Mouse (Mus musculus): ENCODE results near the gene Kif20b.

Gene Kif20b

DNA sequence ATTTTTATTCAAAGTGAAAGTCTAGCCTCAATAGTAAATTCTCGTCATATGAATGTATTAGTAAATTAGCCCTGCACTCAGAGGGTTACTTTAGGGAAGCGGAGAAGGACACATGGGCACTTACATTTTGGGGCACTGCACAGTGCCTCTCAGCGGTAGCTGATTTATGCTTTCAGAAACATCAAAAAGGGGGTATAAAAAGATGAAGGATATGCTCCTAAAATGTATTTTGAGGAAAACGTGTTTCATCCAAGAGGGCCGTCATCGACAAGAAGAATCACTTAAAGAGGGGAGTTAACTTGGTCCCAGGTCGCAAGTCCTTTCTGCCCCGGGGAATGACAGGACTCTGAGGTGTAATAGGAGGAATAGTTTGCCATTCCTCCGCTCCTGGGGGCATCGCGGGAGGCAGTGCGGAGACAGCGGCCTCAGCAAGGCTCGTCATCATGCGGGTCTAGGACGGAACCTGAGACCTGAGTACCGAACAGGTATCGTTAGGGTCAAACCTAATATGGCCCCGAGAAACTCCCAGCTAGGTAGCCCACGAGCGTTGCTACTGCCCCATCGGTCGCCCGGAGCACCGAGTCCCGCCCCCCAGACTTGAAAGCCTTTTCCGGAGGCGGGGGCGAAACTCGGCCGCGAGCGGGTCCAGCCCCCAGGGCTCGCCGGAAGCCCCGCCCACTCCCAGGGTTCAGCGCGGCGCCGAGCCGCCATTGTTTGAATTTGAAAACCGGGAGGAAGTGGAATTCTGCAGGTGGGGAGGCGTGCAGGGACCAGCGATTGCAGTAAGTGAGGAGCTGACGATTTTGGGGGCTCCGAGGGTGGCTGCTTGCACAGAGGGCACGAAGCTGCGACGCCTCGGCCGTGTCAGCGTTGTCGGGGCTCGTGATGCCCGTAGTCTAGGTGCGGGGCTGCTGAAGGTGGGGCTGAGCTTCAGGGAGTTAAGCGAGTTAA lies at the start of gene Kif20b:
Kif20b (plus strand) TSS at position 710 of the 951 bp plus-strand sequence.
- DNase-seq = peak; percentile 88 to 92

DNA sequence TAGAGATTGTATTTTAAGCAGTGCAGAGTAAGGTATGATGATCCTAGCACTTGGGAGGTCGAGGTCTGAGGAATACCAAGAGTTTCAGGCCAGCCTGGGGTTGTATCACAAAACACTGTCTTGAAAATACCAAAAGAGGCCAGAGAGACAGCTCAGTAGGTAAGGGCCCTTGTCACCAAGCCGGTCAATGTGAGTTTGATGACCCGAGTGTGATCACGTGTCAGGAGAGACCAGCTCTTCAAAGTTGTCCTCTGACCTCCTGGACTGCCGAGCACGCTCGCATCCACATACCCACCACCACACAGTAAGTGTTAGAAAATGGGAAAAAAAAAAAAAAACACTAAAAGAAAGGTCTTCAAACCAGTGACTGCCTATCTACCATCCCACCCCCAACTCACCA lies 45.5 kb upstream of the Kif20b start:
- no peak for DNase-seq

DNA sequence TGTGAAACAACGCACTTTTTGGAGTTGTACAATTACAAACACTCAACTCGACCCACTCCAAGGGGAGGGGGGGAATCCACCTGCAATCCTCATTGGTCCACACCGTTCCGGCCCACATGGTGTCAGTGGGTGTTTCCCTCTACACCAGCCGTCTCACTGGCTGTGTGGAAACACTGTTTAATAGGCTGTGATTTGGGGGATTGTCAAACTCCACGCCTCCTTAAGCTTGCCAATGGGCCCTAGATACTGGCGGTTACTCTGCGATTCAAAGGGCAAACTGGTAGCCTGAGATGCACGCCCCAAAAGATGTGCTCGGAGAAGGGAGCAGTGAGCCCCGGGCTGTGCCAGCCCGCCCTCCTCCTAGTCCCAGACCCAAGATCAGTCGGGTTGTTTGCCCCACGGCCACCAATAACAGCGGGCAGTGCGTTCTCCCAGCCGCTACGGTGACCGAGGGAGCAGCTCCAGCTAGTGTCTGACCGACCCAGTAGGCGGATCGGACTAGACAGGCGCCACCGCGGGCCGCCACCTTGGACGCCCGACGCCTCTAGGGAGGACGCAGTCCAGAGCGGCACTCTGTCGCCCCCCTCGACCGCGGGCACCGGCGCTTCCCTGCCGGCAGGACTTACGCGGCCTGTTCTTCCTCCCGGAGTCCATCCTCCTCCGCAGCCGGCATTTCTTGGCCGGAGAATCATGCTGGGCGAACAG lies 44.1 kb upstream of the Kif20b start:
- DNase-seq = peak; percentile 93 to 96

DNA sequence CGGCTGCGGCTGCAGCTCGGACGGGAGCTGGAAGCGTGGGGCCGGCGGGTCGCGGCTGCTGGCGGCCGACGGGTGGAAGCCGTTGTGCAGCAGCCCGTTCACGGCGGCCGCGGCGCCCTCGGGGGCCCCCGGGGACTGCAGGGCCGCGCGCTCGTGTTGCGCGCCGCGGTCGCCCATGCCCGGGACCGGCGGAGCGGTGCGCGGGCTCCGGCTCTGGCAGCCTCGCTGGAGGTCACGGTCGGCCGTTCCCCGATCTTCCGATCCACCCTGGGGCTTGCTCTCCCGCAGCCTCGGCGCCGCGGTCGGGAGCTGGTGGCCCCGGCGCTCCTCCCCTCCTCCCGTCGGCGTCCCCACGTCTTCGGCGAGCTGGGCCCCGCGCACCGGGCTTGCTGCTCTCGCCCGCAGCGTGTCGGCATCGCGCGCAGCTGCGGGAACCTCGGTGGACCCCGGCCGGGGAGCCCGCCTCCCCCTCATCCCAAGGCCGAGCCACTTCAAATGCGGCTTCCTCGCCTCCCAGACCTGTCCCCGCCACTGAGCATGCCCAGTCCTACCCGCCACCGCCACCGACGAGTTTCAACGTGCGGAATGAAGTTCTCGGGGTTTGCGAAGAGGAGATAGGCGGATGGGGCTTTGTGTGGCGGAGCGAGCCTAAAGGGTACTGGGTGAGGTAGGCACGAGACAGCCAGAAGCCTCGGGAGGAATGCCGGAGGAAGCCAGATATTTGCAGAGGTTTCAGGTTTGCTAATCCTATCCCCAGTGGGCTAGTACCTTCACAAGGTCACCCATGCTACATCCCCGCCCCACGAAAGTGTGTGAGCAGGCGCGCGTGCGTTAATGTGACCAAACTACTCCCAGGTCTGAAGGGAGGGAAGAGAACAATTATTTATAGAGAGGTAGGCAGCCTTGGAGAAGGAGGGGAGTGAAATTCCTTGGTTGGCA lies 43.3 kb upstream of the Kif20b start, which contains the start of gene Pank1:
Pank1 (minus strand) TSS at position 853 of the 939 bp plus-strand sequence.
- DNase-seq = peak; percentile 68 to 71

DNA sequence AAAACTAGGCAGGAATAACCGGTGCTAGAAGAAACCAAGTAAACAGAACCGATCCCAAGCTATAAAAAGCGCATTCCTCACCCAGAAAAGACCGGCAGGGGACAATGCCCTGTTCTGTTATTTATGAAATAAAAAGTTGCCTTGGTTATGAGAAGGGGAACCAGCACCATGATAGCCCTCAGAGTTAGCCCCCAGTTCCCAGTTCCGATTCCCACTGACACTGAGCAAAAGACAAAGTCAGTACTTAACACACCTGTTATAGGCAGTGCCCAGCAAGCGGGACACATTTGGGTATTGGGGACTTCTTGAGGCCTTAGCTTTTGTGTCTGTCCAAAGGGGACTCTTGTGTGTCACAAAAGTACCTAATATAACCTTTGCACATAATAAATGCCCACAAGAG lies 42.5 kb upstream of the Kif20b start:
- no peak for DNase-seq

DNA sequence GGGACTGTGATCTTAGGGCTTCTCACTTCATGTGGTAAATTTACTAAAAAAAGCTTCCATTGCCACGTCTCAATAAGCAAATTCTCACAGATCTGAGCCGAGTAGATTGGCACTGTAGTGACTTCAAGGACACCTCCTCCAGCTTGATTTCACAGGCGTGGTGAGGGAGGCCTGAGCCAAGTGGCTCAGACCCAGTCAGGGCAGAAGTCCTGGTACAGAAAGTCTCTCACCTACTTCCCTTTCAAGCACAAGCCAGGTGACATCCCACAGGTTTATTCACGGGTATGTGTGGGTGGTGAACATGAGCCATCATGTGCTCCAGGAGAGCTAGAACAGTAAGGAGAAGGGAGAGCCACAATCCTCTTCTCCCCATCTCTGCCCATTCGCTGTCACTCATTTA lies 41.0 kb upstream of the Kif20b start:
- DNase-seq = no peak

DNA sequence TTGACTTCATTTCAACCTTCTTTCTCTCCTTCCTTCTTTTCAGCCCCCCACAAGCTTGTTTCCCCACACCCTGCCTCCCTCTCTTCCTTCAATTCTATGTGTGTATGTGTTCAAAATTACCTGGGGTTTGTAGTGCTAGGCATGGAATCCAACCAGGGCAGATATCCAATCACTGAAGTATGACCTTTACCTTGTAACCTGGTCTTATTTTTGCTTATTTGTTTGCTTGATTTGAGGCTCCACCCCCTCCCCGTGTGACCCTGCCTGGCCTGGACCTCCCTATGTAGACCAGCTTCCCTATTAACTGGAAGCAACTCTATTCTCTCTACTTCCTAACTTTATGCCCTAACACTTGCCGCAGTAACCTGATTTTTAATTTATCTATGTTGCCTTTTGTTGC lies 39.7 kb upstream of the Kif20b start:
- no peak for DNase-seq

DNA sequence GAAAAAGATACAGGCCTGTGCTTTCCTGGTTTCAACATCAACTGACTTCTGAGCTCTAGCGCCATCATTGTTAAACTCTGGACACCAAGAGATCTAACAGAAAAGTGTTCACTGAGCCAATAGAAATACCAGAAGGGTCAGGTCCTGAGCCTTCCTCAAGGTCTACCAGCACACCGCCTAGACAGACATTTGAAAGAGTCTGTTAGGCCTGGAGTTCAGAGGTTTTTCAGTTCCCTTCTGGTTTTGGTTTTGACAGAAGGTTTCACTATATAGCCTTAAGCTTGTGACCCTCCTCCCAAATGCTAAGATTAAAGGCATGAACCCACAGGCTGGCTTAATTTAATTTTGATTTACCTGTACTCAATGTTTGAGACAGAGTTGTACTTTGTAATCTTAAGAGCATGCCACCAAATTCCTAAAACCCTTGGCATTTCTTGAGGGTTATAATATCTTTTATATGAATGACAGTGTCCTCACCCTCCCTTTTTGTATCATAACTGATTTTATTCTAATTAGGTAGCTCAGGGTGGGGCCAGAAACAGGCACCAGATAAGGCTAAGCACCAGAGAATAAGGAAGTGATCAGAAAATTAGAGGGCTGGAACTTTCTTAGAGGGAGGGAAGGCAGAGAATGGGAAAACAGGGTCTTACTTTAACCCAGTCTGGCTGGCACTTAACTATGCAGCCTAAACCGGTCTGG lies 38.5 kb upstream of the Kif20b start:
- DNase-seq = no peak

DNA sequence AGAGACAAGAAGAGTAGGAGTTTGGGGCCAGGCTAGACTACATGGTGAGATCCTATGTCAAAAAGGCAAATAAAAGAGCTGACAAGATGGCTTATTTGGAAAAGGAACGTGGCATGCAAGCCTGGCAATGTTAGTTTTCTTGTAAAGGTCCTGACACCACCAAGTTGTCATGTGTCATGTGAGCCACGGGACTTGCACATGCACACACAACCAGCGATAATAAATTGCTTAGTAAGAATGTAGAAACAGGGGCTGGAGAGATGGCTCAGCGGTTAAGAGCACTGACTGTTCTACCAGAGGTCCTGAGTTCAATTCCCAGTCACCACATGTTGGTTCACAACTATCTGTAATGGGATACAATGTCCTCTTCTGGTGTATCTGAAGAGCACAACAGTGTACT lies 35.8 kb upstream of the Kif20b start:
- no peak for DNase-seq

DNA sequence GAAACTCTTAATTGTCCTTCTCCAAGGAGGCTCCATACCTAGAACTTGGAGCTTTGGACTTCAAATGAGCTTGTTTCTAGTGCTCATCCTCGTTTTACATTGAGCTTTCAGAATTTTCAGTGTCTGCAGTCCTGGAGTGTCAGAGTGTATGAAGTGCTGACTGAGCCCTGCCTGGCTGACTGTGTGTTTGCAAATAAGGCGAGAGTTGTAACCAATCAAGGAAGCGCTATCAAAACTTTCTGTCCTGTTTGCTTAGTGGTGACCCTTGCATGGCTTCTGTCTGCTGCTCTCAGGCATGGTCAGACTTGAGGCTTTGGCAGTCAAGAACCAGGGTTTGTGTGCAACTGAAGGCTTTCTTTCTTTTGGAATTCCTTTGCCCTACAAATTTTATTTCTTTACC lies 31.2 kb upstream of the Kif20b start:
- DNase-seq = no peak

DNA sequence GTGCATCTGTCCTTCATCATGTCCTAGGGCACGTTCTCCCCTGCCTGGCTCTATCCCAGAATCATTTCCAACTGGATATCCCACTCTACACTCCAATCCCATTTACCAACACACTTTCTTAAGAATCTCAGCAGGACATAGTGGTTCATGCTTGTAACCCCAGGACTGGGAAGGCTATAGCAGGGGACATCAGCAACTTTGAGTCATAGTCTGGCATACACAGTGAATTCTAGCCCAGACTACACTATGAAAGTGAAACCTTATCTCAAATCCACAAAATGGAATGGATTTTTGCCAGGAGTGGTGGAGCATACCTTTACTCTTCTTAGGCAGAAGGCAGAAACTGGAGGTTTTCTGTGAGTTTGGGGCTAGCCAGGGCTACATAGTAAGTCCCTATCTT lies 30.6 kb upstream of the Kif20b start:
- DNase-seq = no peak

DNA sequence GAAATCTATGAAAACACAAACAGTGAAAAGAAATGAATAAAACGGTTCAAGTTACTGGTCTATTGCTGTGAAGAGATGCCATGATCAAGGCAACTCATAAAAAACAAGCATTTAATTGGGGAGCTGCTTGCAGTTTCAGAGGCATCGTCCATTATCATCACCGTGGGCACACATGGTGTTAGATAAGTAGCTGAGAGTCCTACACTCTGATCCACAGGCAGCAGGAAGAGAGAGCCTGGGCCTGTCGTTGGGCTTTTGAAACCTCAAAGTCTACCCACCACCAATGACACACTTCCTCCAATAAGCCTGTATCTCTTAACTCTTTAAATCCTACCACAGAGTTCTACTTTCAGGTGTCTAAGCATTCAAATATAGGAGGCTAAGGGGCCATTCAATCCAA lies 27.1 kb upstream of the Kif20b start:
- DNase-seq = no peak

DNA sequence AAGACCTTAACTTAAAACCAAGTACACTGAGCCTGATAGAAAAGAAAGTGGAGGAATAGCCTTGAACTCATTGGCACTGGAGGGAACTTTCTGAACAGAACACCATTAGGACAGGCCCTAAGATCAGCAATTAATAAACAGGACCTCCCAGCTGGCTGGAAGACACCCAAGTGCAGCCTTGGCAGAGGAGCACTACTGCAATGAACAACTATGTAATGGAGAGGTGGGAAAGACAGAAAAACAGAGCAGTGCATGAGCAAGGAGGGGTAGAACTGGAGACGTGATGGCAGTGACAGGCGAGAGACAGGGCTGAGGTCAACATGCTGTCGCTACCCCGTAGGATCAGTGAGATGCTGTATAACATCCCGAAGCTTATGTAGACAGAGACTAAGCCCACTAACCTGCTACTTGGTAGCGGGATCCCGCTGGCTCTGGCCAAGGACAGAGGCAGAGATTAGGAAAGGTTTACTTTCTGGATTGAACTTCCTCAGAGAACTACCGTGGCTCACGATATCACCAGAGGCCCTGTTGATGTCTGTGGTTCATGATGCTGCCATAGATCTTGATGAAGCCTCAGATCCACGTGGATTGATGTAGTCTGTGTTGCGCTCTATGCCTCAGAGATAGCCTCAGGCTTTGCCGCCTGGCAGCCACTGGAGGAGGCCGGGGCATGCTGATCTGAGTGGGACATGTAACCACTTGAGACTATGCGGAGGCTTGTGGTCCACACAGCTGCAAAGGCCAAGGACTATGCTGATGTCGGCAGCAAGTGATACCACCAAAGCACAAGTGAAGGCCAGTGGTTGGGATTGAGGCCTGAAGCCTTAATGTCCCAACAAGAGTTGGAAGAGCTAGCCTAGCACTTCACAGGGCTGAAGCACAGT lies 24.8 kb upstream of the Kif20b start:
- peak; percentile 21 to 44 for DNase-seq

DNA sequence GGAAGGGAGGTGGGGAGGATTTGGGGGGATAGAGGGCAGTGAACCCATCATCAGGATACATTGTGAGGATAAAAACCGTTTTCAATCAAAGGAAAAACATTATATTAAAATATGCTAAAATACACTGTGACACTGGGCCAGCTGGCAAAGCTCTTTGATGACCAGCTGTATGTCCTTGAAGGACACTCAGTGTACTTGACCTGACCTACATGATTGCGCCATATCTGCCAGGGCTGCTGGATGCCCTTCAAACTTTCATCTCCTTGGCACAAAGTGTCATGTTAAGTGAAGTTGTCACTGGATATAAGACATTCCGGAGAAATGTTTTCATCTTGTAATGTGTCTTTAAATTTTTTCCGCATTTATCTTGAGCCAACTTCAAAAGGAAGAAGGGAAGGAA lies 23.2 kb upstream of the Kif20b start:
- peak in 1 of 2 experiments; percentile 40 for DNase-seq

DNA sequence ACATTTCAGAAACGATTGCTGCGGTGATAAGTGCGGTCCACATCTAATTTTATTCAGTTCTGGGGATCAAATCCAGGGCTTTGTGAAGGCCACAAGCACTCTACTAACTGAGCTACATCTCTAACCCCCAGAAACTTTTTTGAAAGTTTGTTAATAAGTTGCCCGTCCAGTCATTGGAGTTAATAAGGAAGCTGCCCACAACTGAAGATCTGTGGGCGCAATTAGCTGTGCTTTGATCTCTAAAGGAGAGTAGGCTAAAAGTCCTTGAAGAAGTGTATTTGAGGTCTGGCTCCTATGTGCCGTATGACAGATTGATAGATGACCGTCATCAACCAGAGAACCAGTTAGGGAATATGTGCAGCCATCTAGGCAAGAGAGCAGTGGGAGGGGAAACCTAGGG lies 20.9 kb upstream of the Kif20b start:
- DNase-seq = no peak

DNA sequence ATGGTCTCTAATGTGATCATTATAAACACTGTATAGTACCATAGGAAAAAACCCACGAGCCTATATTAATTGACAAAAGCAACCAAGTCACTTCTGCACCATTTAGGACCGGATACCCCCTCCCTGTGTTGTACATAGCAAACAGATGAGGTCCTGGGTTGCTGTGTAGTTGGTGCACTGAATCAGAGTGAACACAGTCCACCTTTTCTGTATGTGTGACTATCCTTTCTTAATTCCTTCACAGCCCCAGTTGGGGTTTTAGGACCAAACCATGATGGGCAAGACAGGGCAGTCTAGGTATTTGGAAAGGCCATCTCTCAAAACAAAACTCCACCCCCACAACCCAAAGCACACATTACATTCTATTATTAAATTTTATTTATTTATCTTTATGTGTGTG lies 20.4 kb upstream of the Kif20b start:
- DNase-seq = no peak

DNA sequence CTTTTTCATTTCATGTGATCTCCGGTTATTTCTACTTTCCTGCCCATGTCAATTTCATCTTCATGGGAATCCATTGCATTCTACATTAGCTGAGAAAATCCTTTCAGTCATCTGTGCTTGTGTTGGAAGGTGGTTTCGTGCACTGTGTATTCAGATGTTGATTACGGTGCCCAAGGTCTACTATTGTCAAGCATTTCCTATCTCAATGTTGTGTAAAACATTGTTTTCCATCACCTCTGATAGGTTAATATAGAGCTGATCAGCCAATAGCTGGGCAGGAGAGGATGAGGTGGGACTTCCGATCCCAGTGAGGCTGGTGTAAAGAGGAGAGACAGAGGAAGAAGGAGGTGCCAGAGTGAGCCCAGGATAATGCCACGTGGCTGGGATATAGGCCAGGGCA lies 18.1 kb upstream of the Kif20b start:
- no peak for DNase-seq

DNA sequence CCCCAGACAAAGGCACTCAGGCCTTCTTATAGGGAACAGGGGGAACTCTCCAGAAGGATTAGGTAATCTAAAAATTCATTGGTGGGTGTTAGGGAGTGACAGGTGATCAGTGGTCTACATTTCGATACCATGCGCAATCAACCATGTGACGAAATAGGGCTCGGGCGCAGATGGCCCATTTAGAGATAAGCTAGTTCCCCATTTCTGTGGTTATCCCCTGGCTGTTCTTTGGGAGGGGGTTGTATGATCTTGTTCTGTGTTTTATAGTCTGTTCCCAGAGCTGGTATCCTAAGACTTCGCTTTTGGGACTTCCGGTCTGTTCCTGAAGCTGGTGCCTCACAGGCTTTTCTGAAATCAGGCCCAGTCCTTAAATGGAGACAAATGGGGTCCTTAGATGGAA lies 16.7 kb upstream of the Kif20b start:
- DNase-seq = no peak

DNA sequence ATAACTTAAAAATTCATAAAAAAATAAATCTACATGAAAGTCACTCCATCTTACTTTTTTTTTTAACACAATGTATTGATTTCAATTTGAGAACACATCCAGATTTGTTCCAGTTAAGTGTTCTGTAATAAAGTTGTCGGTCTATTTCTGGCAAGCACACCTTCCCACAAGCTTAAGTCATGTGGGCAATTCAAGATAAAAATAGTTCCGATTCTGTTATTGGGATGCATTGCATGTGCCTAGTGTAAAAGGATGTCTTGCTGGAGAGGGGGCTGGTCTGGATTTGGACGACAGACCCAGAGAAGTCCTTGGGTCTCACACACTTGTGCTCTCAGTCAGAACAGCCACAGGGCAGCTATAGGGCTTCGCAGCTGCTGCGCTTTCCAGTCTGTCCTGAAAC lies 15.4 kb upstream of the Kif20b start:
- DNase-seq = no peak

DNA sequence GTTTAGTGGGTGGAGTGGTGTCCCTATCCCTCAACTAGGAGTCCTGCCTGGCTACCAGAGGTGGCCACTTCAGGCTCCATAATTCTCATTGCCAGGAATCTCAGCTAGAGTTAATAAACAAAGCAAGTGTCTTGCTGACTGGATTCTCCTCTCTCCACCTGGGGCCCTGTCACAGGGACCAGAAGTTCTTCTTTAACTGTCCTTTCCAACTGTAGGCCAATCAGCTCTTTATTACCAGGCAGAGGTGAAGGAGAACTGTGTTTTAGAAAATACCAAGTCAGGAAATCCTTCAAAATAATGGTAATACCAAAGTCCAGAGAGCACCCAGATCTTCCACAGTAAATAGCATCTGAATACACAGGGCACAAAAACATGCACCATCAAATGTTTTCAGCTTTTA lies 9.8 kb upstream of the Kif20b start:
- DNase-seq = no peak

DNA sequence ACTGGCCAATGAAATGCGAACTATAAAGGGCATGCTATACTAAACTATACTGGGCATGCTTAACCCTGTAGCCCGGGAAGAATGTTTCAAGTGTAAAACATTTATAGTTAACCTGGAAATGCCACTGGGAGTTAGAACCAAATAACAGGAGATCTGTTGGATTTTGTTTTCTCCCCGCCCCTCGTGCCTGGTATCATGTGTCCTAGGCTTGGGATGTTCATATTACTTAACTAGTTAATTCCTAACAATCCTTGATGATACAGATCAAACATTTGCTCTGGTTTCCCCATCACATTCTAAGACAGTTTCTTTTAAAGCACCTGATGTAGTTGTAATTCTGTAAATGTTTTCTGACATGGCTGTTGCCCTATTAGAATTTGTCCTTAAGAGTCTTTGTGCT lies 2.1 kb upstream of the Kif20b start:
- DNase-seq = no peak

All from lung, adult 18-20 months (tissue).